Mouse (Mus musculus) cortical plate, adult 2 months (tissue): ENCODE data around the gene Ang5.
"Not testable (repeated sequence)": the region's sequence is repeated elsewhere in the genome, so short reads cannot be mapped to it uniquely, and the experiment has no call there.

ENCODE experiments used
- CTCF ChIP-seq: fragments of 200-500 bp; IDR thresholded peaks from 2 replicates; pipeline ENCODE4 v1.5.1; 2011; ENCODE audit warnings: mild to moderate bottlenecking, control low read depth, low read length; ENCODE audit not compliant: insufficient read depth; ENCODE audit errors: extremely low read depth
- POLR2A ChIP-seq: fragments of 200-500 bp; IDR thresholded peaks from 2 replicates; pipeline ENCODE4 v1.6.1; 2011; ENCODE audit warnings: mild to moderate bottlenecking, low read length, control low read depth; ENCODE audit not compliant: insufficient read depth; ENCODE audit errors: extremely low read depth

DNA sequence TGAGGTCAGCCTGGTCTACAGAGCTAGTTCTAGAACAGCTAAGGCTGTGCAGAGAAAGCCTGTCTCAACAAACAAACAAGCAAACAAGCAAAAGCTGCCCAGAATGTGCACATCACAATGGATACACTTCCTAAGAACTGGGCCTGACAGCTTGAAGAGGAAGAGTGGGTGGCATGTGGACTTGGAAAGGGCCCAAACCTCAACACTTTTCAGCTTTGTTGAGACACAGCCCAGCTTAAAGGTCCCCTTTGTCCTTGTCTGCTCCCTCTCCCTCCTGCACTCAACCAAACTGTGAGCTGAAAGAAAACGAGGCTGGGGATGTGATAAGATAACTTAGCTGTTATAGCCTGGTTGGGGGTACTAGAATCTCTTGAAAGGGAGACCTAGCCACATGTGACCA, 51.2 kb downstream of the Ang5 start:
- not testable (repeated sequence) for TF ChIP-seq POLR2A, CTCF
